Mouse (Mus musculus): ENCODE measurements around the gene Cnn1.

The Cnn1 gene

GRCm38 (mm10) chr9:22157516-22158265 lies 58.7 kb downstream of the Cnn1 start:
- peak; percentile 27 for DNase-seq (ENCODE audit: low spot score)

All from testis, postnatal 14 days (tissue).